Mouse (Mus musculus): ENCODE measurements around the gene Dnm1. TPM values are rescaled to one million over a fixed set of nuclear protein-coding genes. Genes with fewer than 3 reads are reported as not detected.

Gene Dnm1
- polyA plus RNA-seq, 1 experiment from 2014 or later = 2.7 TPM

DNA sequence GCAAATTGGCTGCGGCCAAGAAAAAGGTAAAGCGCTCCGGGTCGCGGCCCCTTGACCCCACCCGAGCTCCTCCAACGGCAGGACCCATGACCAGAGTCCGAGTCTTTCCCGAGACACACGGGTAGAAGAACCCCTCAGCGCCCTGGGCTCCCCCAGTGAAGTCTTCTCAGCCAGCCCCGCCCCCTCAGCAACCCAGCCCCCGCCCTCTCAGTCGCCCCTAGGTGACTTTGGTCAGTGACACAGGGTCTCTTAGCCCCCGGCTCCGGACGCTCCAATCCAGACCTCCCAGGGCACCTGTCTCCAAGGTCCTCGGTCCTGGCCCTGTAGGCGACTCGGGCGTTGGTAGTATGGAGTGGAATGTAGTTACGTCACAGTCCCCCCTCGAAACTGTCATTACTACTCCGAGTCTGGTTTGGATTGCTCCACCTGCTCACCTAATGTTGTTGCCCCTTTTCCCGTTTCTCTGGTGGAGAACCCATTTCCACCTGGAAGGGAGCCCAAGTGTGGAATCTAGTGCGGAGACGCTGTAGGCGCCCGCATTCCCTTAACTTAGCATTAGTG lies 64.7 kb downstream of the Dnm1 start:
- WGBS = 1% methylated on average over 29 of the region's 29 CpGs
- ATAC-seq (replicated peaks; ENCODE audit: extremely low read depth, insufficient read depth, low FRiP score) = peak; percentile 44

DNA sequence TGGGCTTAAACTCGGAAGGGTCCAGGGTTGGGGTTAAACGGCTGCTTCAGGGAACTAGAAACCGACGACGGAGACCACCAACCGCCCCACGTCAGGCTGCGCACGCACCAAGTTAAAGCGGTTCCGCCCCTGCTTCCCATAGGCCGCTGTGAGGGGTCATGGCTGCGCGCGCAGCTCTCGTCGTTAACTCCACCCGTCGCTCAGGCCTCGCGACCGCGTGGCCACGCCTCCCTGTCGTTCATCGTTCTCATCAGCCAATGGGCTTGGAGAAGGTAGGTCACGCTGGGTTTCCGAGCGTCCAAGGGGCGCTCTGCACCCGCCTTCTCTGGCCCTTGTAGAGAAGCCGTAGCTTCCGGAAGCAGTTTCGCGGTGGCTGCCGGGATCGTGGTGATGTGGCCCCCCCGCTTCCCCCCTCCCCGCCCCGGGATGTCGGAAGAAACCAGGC lies 65.2 kb downstream of the Dnm1 start, which contains the start of gene Swi5:
Gene Swi5 (minus strand): TSS at position 153 of the 445 bp plus-strand sequence.
- Histone ChIP-seq H3K4me3 (ENCODE audit: low read length) (peak within 1 kb of the TSS; percentile 91), H3K4me1 (ENCODE audit: control insufficient read depth, insufficient read depth, low read length) (peaks cover 22% of the 10 kb centered on the region), H3K27me3 (ENCODE audit: control insufficient read depth, insufficient read depth, low read length) (no peaks in the 10 kb centered on the region), H3K4me2 (ENCODE audit: low read depth, low read length) (peak within 1 kb of the TSS; percentile 94), H3K9me3 (replicated peaks; ENCODE audit: control insufficient read depth, low read length) (no peaks in the 10 kb centered on the region), H3K27ac (ENCODE audit: low read length) (peak within 1 kb of the TSS; percentile 83), H3K9ac (ENCODE audit: low read length) (peak within 1 kb of the TSS; percentile 95), H3K36me3 (ENCODE audit: control insufficient read depth, insufficient read depth) (peaks cover 5% of the 10 kb centered on the region; the same call in 1 of the 2 replicates)
- under 1% methylated on average over 40 of the region's 41 CpGs for WGBS
- peak; percentile 99 for ATAC-seq (replicated peaks; ENCODE audit: extremely low read depth, insufficient read depth, low FRiP score)

More for the DNA sequence above, 64.7 kb downstream of the Dnm1 start:
- H3K9ac ChIP-seq (ENCODE audit: low read length) = peak overlapping the region; percentile 88
- H3K27me3 ChIP-seq (ENCODE audit: control insufficient read depth, insufficient read depth, low read length) = no peaks in the 10 kb centered on the region
- peak overlapping the region; percentile 83 for H3K27ac ChIP-seq (ENCODE audit: low read length)
- H3K36me3 ChIP-seq (ENCODE audit: control insufficient read depth, insufficient read depth) = peaks cover 5% of the 10 kb centered on the region; the same call in 1 of the 2 replicates
- peak overlapping the region; percentile 91 for H3K4me3 ChIP-seq (ENCODE audit: low read length)
- H3K4me2 ChIP-seq (ENCODE audit: low read depth, low read length) = peak overlapping the region; percentile 94
- H3K9me3 ChIP-seq (replicated peaks; ENCODE audit: control insufficient read depth, low read length) = no peaks in the 10 kb centered on the region
- peaks cover 22% of the 10 kb centered on the region for H3K4me1 ChIP-seq (ENCODE audit: control insufficient read depth, insufficient read depth, low read length)

DNA sequence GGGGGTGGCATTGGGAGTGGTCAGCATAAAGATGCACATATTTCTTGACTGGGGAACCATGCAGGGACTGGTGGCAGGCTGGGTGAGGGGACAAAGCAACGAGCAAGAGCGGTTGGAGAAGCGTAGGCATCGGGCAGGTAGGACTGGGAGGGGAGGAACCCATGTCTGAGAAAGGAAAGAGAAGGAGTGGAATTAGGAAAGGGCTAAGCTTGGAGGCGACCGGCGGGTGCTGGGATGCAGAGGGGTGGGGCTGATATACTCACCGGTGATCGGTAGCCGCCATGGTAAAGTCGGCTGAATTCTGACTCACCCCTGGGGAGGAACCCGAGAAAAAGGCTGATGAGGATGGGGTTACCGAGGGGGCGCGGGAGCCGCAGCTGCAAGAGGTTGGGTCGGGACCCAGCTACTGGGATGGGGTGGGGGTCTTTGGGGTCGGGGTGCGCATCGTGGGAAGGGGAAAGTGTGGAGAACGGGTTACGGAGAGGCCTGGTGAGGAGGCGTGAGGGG lies 65.8 kb downstream of the Dnm1 start, which contains the start of gene Golga2:
Gene Golga2 (plus strand): TSS at position 51 of the 507 bp plus-strand sequence.
- Histone ChIP-seq H3K4me1 (ENCODE audit: control insufficient read depth, insufficient read depth, low read length) (peaks cover 24% of the 10 kb centered on the region), H3K36me3 (ENCODE audit: control insufficient read depth, insufficient read depth) (peaks cover under 1% of the 10 kb centered on the region; the same call in 1 of the 2 replicates), H3K27ac (ENCODE audit: low read length) (peak within 1 kb of the TSS; percentile 83), H3K27me3 (ENCODE audit: control insufficient read depth, insufficient read depth, low read length) (no peaks in the 10 kb centered on the region), H3K4me2 (ENCODE audit: low read depth, low read length) (peak within 1 kb of the TSS; percentile 94), H3K4me3 (ENCODE audit: low read length) (peak within 1 kb of the TSS; percentile 91), H3K9me3 (replicated peaks; ENCODE audit: control insufficient read depth, low read length) (no peaks in the 10 kb centered on the region), H3K9ac (ENCODE audit: low read length) (peak within 1 kb of the TSS; percentile 95)
- under 1% methylated on average over 23 of the region's 23 CpGs for WGBS
- peak; percentile 2; the same call in 1 of the 2 replicates for ATAC-seq (replicated peaks; ENCODE audit: extremely low read depth, insufficient read depth, low FRiP score)

GRCm38 (mm10) chr2:32283986-32284385 lies 69.2 kb downstream of the Dnm1 start:
- 78% methylated on average over 3 of the region's 3 CpGs for WGBS
- H3K36me3 ChIP-seq (ENCODE audit: control insufficient read depth, insufficient read depth) = peaks cover 18% of the 10 kb centered on the region
- peaks cover 13% of the 10 kb centered on the region for H3K4me1 ChIP-seq (ENCODE audit: control insufficient read depth, insufficient read depth, low read length)
- ATAC-seq (replicated peaks; ENCODE audit: extremely low read depth, insufficient read depth, low FRiP score) = no peak
- H3K9me3 ChIP-seq (replicated peaks; ENCODE audit: control insufficient read depth, low read length) = no peaks in the 10 kb centered on the region
- no peak overlapping the region for H3K4me2 ChIP-seq (ENCODE audit: low read depth, low read length)
- no peak overlapping the region for H3K9ac ChIP-seq (ENCODE audit: low read length)
- H3K27me3 ChIP-seq (ENCODE audit: control insufficient read depth, insufficient read depth, low read length) = no peaks in the 10 kb centered on the region
- no peak overlapping the region for H3K4me3 ChIP-seq (ENCODE audit: low read length)
- no peak overlapping the region for H3K27ac ChIP-seq (ENCODE audit: low read length)

GRCm38 (mm10) chr2:32282727-32283126 lies 70.4 kb downstream of the Dnm1 start:
- Histone ChIP-seq H3K9me3 (replicated peaks; ENCODE audit: control insufficient read depth, low read length) (no peaks in the 10 kb centered on the region), H3K4me2 (ENCODE audit: low read depth, low read length) (no peak overlapping the region), H3K4me3 (ENCODE audit: low read length) (no peak overlapping the region), H3K9ac (ENCODE audit: low read length) (no peak overlapping the region), H3K36me3 (ENCODE audit: control insufficient read depth, insufficient read depth) (peaks cover 23% of the 10 kb centered on the region), H3K27ac (ENCODE audit: low read length) (peak overlapping the region; percentile 50; the same call in 1 of the 2 replicates), H3K4me1 (ENCODE audit: control insufficient read depth, insufficient read depth, low read length) (peaks cover 10% of the 10 kb centered on the region), H3K27me3 (ENCODE audit: control insufficient read depth, insufficient read depth, low read length) (no peaks in the 10 kb centered on the region)
- 74% methylated on average over 1 of the region's 1 CpGs for WGBS
- ATAC-seq (replicated peaks; ENCODE audit: extremely low read depth, insufficient read depth, low FRiP score) = 0 out of 2 replicates have a peak, but pooled peaks have one; percentile 28

DNA sequence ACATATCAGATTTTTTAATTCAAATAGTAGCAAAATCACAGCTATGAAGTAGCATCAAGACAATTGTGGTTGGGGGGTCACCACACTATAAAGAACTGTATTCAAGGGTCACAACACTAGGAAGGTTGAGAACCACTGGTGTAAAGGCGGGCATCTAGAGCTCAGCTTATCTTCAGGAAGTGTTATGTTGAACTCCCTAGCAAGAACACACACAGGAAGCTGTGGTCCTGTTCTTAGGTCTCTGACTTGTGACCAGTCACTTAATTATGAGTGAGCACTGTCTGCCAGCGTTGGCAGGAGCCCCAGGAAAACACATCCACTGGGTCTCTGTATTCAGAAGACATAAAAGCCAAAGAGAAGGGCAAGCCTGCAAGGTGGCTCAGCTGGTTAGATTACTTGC lies 70.8 kb downstream of the Dnm1 start:
- Histone ChIP-seq H3K9me3 (replicated peaks; ENCODE audit: control insufficient read depth, low read length) (no peaks in the 10 kb centered on the region), H3K4me2 (ENCODE audit: low read depth, low read length) (no peak overlapping the region), H3K27me3 (ENCODE audit: control insufficient read depth, insufficient read depth, low read length) (no peaks in the 10 kb centered on the region), H3K4me3 (ENCODE audit: low read length) (no peak overlapping the region), H3K36me3 (ENCODE audit: control insufficient read depth, insufficient read depth) (peaks cover 28% of the 10 kb centered on the region), H3K9ac (ENCODE audit: low read length) (no peak overlapping the region), H3K4me1 (ENCODE audit: control insufficient read depth, insufficient read depth, low read length) (peaks cover 10% of the 10 kb centered on the region), H3K27ac (ENCODE audit: low read length) (peak overlapping the region; percentile 50; the same call in 1 of the 2 replicates)
- 67% methylated on average over 2 of the region's 2 CpGs for WGBS
- no peak for ATAC-seq (replicated peaks; ENCODE audit: extremely low read depth, insufficient read depth, low FRiP score)

GRCm38 (mm10) chr2:32275823-32276222 lies 77.3 kb downstream of the Dnm1 start:
- Histone ChIP-seq H3K4me3 (ENCODE audit: low read length) (no peak overlapping the region), H3K4me2 (ENCODE audit: low read depth, low read length) (no peak overlapping the region), H3K27me3 (ENCODE audit: control insufficient read depth, insufficient read depth, low read length) (no peaks in the 10 kb centered on the region), H3K27ac (ENCODE audit: low read length) (no peak overlapping the region), H3K9me3 (replicated peaks; ENCODE audit: control insufficient read depth, low read length) (no peaks in the 10 kb centered on the region), H3K4me1 (ENCODE audit: control insufficient read depth, insufficient read depth, low read length) (no peaks in the 10 kb centered on the region), H3K36me3 (ENCODE audit: control insufficient read depth, insufficient read depth) (peaks cover 22% of the 10 kb centered on the region), H3K9ac (ENCODE audit: low read length) (no peak overlapping the region)
- no peak for ATAC-seq (replicated peaks; ENCODE audit: extremely low read depth, insufficient read depth, low FRiP score)
- WGBS = 79% methylated on average over 3 of the region's 3 CpGs

- Histone ChIP-seq H3K36me3 (ENCODE audit: control insufficient read depth, insufficient read depth) (peaks cover 17% of the 10 kb centered on the region), H3K27me3 (ENCODE audit: control insufficient read depth, insufficient read depth, low read length) (no peaks in the 10 kb centered on the region), H3K4me1 (ENCODE audit: control insufficient read depth, insufficient read depth, low read length) (peaks cover 7% of the 10 kb centered on the region), H3K4me3 (ENCODE audit: low read length) (no peak overlapping the region), H3K27ac (ENCODE audit: low read length) (no peak overlapping the region), H3K4me2 (ENCODE audit: low read depth, low read length) (no peak overlapping the region; the same call in 1 of the 2 replicates), H3K9me3 (replicated peaks; ENCODE audit: control insufficient read depth, low read length) (no peaks in the 10 kb centered on the region), H3K9ac (ENCODE audit: low read length) (no peak overlapping the region)
- 31% methylated on average over 4 of the region's 4 CpGs for WGBS
- ATAC-seq (replicated peaks; ENCODE audit: extremely low read depth, insufficient read depth, low FRiP score) = no peak
These were observed 92.5 kb downstream of the Dnm1 start for GRCm38 (mm10) chr2:32260635-32261034.

Data from heart, embryonic 16.5 days (tissue).